Mouse (Mus musculus): ENCODE measurements at regions not wholly inside any gene's neighbourhood (a gene's known extent, or its start where the extent isn't known, plus 50 kb on each side); places are given as distances from the start of the nearest gene placed in this dataset.

DNA sequence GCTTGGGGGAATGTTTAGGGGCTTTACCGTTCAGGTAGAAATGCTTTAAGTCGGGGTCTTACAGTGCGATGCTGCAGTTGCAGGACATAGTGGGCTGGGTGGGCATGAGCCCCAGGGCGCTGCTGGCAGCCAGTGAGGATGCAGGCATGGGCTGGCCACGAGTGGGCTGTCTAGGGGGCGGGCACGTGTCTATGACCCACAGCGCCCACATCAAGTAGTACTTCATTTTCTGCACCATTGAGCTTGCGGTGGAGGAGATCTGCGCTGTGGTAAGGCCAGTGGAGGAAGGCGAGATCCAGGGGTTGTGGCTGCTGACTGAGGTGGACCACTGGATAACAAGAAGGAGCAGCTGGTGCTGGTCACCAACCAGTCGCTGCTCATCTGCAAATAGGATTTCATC, 52.4 kb upstream of the Olfr291 start:
- DNase-seq (ENCODE audit: extremely low read depth, low read depth) = no peak

GRCm38 (mm10) chr7:84794655-84795054, 58.7 kb upstream of the Olfr291 start:
- DNase-seq (ENCODE audit: extremely low read depth, low read depth) = no peak

GRCm38 (mm10) chr7:84779276-84779825, 74.0 kb upstream of the Olfr291 start:
- DNase-seq (ENCODE audit: extremely low read depth, low read depth) = peak; percentile 87

GRCm38 (mm10) chr7:84777696-84778095, 75.7 kb upstream of the Olfr291 start:
- no peak for DNase-seq (ENCODE audit: extremely low read depth, low read depth)

GRCm38 (mm10) chr7:84756261-84756660, 66.5 kb upstream of the Zfand6 start:
- DNase-seq (ENCODE audit: extremely low read depth, low read depth) = no peak

- no peak for DNase-seq (ENCODE audit: extremely low read depth, low read depth)
Measured at GRCm38 (mm10) chr7:84753361-84753760, 63.6 kb upstream of the Zfand6 start.

DNA sequence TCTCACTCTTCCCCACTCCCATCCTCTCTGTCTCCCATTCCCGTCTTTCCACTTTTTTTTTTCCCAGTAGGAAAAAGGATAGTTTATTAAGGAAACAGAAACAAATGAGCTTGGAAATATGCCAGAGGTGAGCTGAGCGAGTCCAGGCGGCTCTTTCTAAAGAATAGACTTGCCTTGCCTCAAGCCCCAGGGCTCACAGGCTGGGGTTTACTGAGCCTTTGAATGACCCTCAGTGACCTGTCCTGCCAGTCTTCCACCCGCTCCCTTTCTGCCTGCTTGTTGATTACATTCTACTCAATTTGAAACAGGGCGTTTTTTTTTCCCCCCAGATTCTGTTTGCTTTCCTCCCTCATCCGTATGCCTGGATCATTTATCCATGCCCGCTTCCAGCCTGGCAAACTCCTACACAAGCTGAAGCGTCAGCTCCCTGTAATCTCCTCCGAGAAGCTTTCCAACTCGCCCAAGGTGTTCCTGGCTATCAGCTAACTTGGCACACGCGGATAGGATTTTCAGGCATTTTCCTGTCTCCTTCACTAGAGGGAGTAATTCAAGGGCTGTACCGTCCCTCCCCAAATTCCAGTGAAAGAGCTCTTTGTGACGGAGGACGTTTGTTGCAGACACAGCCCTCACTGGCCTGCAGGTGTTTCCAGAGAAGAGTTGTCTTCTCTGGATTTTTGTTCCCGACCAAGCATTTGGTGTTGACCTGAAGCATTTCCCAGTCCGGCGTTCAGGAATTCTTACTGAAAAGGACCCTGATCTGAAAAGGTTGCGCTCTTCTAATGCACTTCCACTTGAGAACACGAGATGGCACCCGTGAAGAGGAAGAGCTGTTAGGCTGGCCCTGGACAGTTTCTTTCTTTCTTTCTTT, 59.9 kb upstream of the Zfand6 start:
- DNase-seq (ENCODE audit: extremely low read depth, low read depth) = peak; percentile 15

GRCm38 (mm10) chr7:84747847-84748246, 58.1 kb upstream of the Zfand6 start:
- DNase-seq (ENCODE audit: extremely low read depth, low read depth) = no peak

GRCm38 (mm10) chr7:84744321-84745070, 54.7 kb upstream of the Zfand6 start:
- DNase-seq (ENCODE audit: extremely low read depth, low read depth) = no peak

GRCm38 (mm10) chr7:84739965-84740390, 50.2 kb upstream of the Zfand6 start:
- peak; percentile 11 for DNase-seq (ENCODE audit: extremely low read depth, low read depth)
